Mouse (Mus musculus) heart, adult 2 months (tissue): Measurements from ENCODE around the gene Apol9b. TPM values are rescaled to one million over a fixed set of nuclear protein-coding genes. Genes with fewer than 3 reads are reported as not detected.

Source experiments
- DNase-seq, 2 experiments: peaks; one replicate each; pipeline ENCODE4 v3.0.0; 2021
- H3K27ac ChIP-seq: fragments of 200-600 bp; 2 replicates; pipeline ENCODE4 v1.8.1; 2022
- H3K27me3 ChIP-seq: fragments of 200-500 bp; 2 replicates; pipeline ENCODE4 v1.6.1; 2012; ENCODE audit warnings: mild to moderate bottlenecking, low read length, inconsistent platforms, mixed read lengths; ENCODE audit not compliant: control insufficient read depth, insufficient read depth
- H3K36me3 ChIP-seq: fragments of 200-500 bp; 2 replicates; pipeline ENCODE4 v1.6.1; 2012; ENCODE audit warnings: low read length, inconsistent platforms; ENCODE audit not compliant: control insufficient read depth, insufficient read depth
- H3K4me1 ChIP-seq: fragments of 200-500 bp; 2 replicates; pipeline ENCODE4 v1.6.1; 2011; ENCODE audit warnings: low read length; ENCODE audit not compliant: control insufficient read depth, insufficient read depth
- H3K4me3 ChIP-seq: fragments of 200-600 bp; 2 replicates; pipeline ENCODE4 v1.8.1; 2022
- H3K79me2 ChIP-seq: fragments of 200-500 bp; replicated peaks from 2 replicates; pipeline ENCODE4 v1.6.1; 2012; ENCODE audit warnings: mild to moderate bottlenecking, inconsistent platforms, low read length, moderate library complexity, mixed read lengths; ENCODE audit not compliant: control insufficient read depth, insufficient read depth
- H3K9ac ChIP-seq: fragments of 200-500 bp; 2 replicates; pipeline ENCODE4 v1.6.1; 2012; ENCODE audit warnings: low read depth, mild to moderate bottlenecking, control low read depth, inconsistent platforms, low read length, mixed read lengths
- CTCF ChIP-seq: fragments of 200-600 bp; IDR thresholded peaks from 2 replicates; pipeline ENCODE4 v1.8.1; 2022; ENCODE audit warnings: antibody characterized with exemption, mild to moderate bottlenecking, moderate library complexity
- EP300 ChIP-seq: fragments of 200-500 bp; IDR thresholded peaks from 2 replicates; pipeline ENCODE4 v1.6.1; 2011; ENCODE audit warnings: low read depth, low read length, control low read depth; ENCODE audit not compliant: insufficient read depth
- POLR2A ChIP-seq: fragments of 200-500 bp; IDR thresholded peaks from 2 replicates; pipeline ENCODE4 v1.6.1; 2011; ENCODE audit warnings: mild to moderate bottlenecking, low read depth, low read length, control low read depth; ENCODE audit not compliant: insufficient read depth
- WGBS: fragments of 180-500 bp; shearing (Covaris S2); methylation state at CpG from one replicate; pipeline ENCODE4 v1.1.7; 2018; 5-methylcytosine and 5-hydroxymethylcytosine counted together
- intact Hi-C: fragments of 180-260 bp; cut with DNase I; formaldehyde crosslinking; loops from one replicate; pipeline ENCODE4 v1.15.1; 2025
- polyA plus RNA-seq: library from polyadenylated mRNA; depleted of rRNA; stranded (reverse); fragments of >200 nt; gene quantifications from 2 replicates; pipeline ENCODE4 v1.2.3, GENCODE M21; 2012; rRNA removed
- total RNA-seq, 2 experiments: library from RNA; stranded (reverse); gene quantifications; 2 replicates each; pipeline ENCODE4 v1.2.3; 2021

Apol9b gene
- total and polyA plus RNA-seq, 3 experiments, result 0.53 TPM; not detected in 2

GRCm38 (mm10) chr15:77785807-77786206, 57.0 kb downstream of the Apol9b start:
- DNase-seq, result no peak
- no peak for TF ChIP-seq POLR2A
- TF ChIP-seq CTCF, result no peak
- TF ChIP-seq EP300, result no peak
- Histone ChIP-seq H3K4me1 (peaks cover 2% of the 10 kb centered on the region; the same call in 1 of the 2 replicates), H3K27me3 (no peaks in the 10 kb centered on the region), H3K36me3 (peaks cover 6% of the 10 kb centered on the region), H3K9ac (no peak overlapping the region), H3K27ac (no peak overlapping the region), H3K4me3 (no peak overlapping the region), H3K79me2 (peaks cover 1% of the 10 kb centered on the region)
- intact Hi-C loops, result no loop called here
- WGBS, result 58% methylated on average over 1 of the region's 1 CpGs

Other genes with a start within 250 kb of the Apol9b start
- gene Apol11a, start 220.8 kb upstream of the Apol9b start, total RNA-seq, result not detected
- gene Apol11a, start 220.8 kb upstream of the Apol9b start, polyA plus RNA-seq, result not detected in 2 replicates
- not detected for gene Apol7c, start 195.7 kb upstream of the Apol9b start, total RNA-seq
- 0.12 TPM in 1 of 2 replicates, not detected in the other for gene Apol7c, start 195.7 kb upstream of the Apol9b start, polyA plus RNA-seq
- not detected for gene 1700025B11Rik, start 167.1 kb upstream of the Apol9b start, total RNA-seq
- gene 1700025B11Rik, start 167.1 kb upstream of the Apol9b start, polyA plus RNA-seq, result not detected in 2 replicates
- 1 to 10 TPM; 1.3 to 3.0 TPM for gene Apol10b, start 132.9 kb upstream of the Apol9b start, total RNA-seq
- 1.9 and 2.8 TPM in 2 replicates for gene Apol10b, start 132.9 kb upstream of the Apol9b start, polyA plus RNA-seq
- gene Gm36245, start 129.8 kb upstream of the Apol9b start, total RNA-seq, result not detected
- gene Gm36245, start 129.8 kb upstream of the Apol9b start, polyA plus RNA-seq, result 0.45 TPM in 1 of 2 replicates, not detected in the other
- gene Apol11b, start 85.8 kb upstream of the Apol9b start, total RNA-seq, result 1 to 10 TPM; 1.3 to 8.1 TPM
- gene Apol11b, start 85.8 kb upstream of the Apol9b start, polyA plus RNA-seq, result 0.26 and 6.2 TPM in 2 replicates
- gene Apol7e, start 30.2 kb upstream of the Apol9b start, total RNA-seq, result under 1 TPM in 1 of 2 experiments, not detected in 1; 0.48 TPM
- gene Apol7e, start 30.2 kb upstream of the Apol9b start, polyA plus RNA-seq, result 0.23 and 0.43 TPM in 2 replicates
- gene Apol8, start 28.0 kb downstream of the Apol9b start, total RNA-seq, result under 1 TPM in 1 of 2 experiments, not detected in 1; 0.55 TPM
- 0.06 TPM in 1 of 2 replicates, not detected in the other for gene Apol8, start 28.0 kb downstream of the Apol9b start, polyA plus RNA-seq
- 100 to 1,000 TPM in 1 of 2 experiments, 10 to 100 TPM in 1; 88.3 to 111 TPM for gene Myh9, start 113.1 kb downstream of the Apol9b start, total RNA-seq
- 30.4 and 46.8 TPM in 2 replicates for gene Myh9, start 113.1 kb downstream of the Apol9b start, polyA plus RNA-seq
- 100 to 1,000 TPM; 260 to 299 TPM for gene Txn2, start 200.0 kb downstream of the Apol9b start, total RNA-seq
- gene Txn2, start 200.0 kb downstream of the Apol9b start, polyA plus RNA-seq, result 403 and 411 TPM in 2 replicates
- under 1 TPM; 0.39 to 0.84 TPM for gene Foxred2, start 227.7 kb downstream of the Apol9b start, total RNA-seq
- 0.96 and 1.1 TPM in 2 replicates for gene Foxred2, start 227.7 kb downstream of the Apol9b start, polyA plus RNA-seq
- gene Eif3d, start 241.8 kb downstream of the Apol9b start, total RNA-seq, result 10 to 100 TPM; 62.6 to 64.4 TPM
- 69.5 and 87.6 TPM in 2 replicates for gene Eif3d, start 241.8 kb downstream of the Apol9b start, polyA plus RNA-seq